In the genomic region with DNA sequence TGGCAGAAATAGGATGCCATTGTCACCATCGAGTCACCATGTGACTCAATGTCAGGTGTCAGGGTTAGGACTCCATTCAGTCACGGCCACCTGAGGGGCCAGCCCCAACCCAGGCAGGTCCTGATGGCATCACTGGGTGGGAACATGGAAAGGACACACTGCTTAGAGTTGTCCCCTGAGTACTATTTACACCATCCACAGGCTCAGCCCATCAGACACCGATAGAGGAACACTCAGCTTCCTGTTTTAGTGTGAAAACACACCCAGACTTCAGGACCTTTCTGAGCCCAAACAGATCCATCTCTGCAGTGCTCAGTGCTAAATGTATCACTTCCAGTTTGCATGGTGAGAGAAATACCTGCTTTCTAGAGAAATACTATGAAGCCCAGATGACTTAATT, we compare ENCODE assay signal across 15 mouse cellular contexts.
"Had no signal": no experiment of that assay in that cellular context is flagged by ENCODE, and none has a peak within 500 bp of the region (broad histone marks: within the 10 kb centered on the region; RNA-seq: fewer than 3 reads in every experiment).

No protein-coding gene starts in this region.

- ATAC-seq: hindbrain, postnatal 0 days; intestine, embryonic 16.5 days had no signal

- DNase-seq: gastrocnemius, adult 2 months; gastrocnemius, postnatal 10 days; gastrocnemius, postnatal 25 days; heart, adult 11 months; heart, adult 2 months; heart, postnatal 14 days; heart, postnatal 36 days; kidney, adult 11 months; kidney, adult 2 months; kidney, adult 9 months; kidney, postnatal 14 days; kidney, postnatal 36 days; liver had no signal
